Mouse (Mus musculus) kidney, adult 2 months (tissue): ENCODE results near the gene Rassf5.

Experiments
- CTCF ChIP-seq: fragments of 200-500 bp; conservative IDR thresholded peaks from 2 replicates; pipeline ENCODE4 v1.5.1; 2011; ENCODE audit warnings: low read depth, mild to moderate bottlenecking, control low read depth, low read length, moderate library complexity, mixed read lengths; ENCODE audit not compliant: insufficient read depth, insufficient read length
- POLR2A ChIP-seq: fragments of 200-500 bp; IDR thresholded peaks from one replicate; pipeline ENCODE4 v1.6.1; 2011; ENCODE audit warnings: low read depth, low read length, control low read depth

GRCm38 (mm10) chr1:131208800-131209199 lies 36.3 kb downstream of the Rassf5 start:
- no peak for TF ChIP-seq CTCF
- no peak for TF ChIP-seq POLR2A
